Mouse (Mus musculus) brain, adult 2 months (tissue): ENCODE data around the gene Olfr462.
A peak's percentile ranks its signal among the peaks of the same experiment; 100 is the strongest.

Source experiments
- DNase-seq: peaks from one replicate; pipeline ENCODE4 v3.0.0; 2011; ENCODE audit warnings: low read depth, low spot score

Olfr462 gene

GRCm38 (mm10) chr11:87892168-87892567 lies at the start of gene Olfr462:
TSS of gene Olfr462 (minus strand) at chr11:87892268.
- DNase-seq = no peak

- DNase-seq = no peak
These were observed 43.4 kb upstream of the Olfr462 start for GRCm38 (mm10) chr11:87935467-87935866.

- DNase-seq = no peak
These were observed 41.7 kb upstream of the Olfr462 start for GRCm38 (mm10) chr11:87933731-87934130.

GRCm38 (mm10) chr11:87930348-87930747 lies 38.3 kb upstream of the Olfr462 start:
- DNase-seq = no peak

GRCm38 (mm10) chr11:87920966-87921365 lies 28.9 kb upstream of the Olfr462 start, which contains the start of gene Olfr464:
TSS of gene Olfr464 (minus strand) at chr11:87920967.
- DNase-seq = peak; percentile 16

- peak; percentile 73 for DNase-seq
These were observed 28.2 kb upstream of the Olfr462 start for GRCm38 (mm10) chr11:87920301-87920700.

GRCm38 (mm10) chr11:87916005-87916404 lies 23.9 kb upstream of the Olfr462 start:
- DNase-seq = no peak

GRCm38 (mm10) chr11:87904331-87904730 lies 12.3 kb upstream of the Olfr462 start:
- no peak for DNase-seq

- no peak for DNase-seq
These were observed 5.2 kb upstream of the Olfr462 start, which contains the start of gene Olfr463 for GRCm38 (mm10) chr11:87897287-87897686. TSS of gene Olfr463 (minus strand) at chr11:87897387.

GRCm38 (mm10) chr11:87884856-87885255 lies 7.2 kb downstream of the Olfr462 start:
- DNase-seq = no peak

- peak; percentile 24 for DNase-seq
These were observed 8.6 kb downstream of the Olfr462 start for GRCm38 (mm10) chr11:87883493-87883892.

- no peak for DNase-seq
These were observed 10.4 kb downstream of the Olfr462 start for GRCm38 (mm10) chr11:87881714-87882113.

- no peak for DNase-seq
These were observed 12.2 kb downstream of the Olfr462 start for GRCm38 (mm10) chr11:87879826-87880225.

GRCm38 (mm10) chr11:87875436-87875835 lies 16.6 kb downstream of the Olfr462 start, which contains the start of gene Epx:
TSS of gene Epx (minus strand) at chr11:87875536.
- DNase-seq = no peak

GRCm38 (mm10) chr11:87871766-87872165 lies 20.3 kb downstream of the Olfr462 start:
- DNase-seq = no peak

- DNase-seq = no peak
These were observed 22.0 kb downstream of the Olfr462 start for GRCm38 (mm10) chr11:87870096-87870495.

- DNase-seq = peak; percentile 18
These were observed 25.2 kb downstream of the Olfr462 start for GRCm38 (mm10) chr11:87866891-87867290.

GRCm38 (mm10) chr11:87862805-87863204 lies 29.3 kb downstream of the Olfr462 start:
- DNase-seq = no peak

- peak; percentile 23 for DNase-seq
These were observed 31.6 kb downstream of the Olfr462 start for GRCm38 (mm10) chr11:87860426-87860825.

- no peak for DNase-seq
These were observed 32.8 kb downstream of the Olfr462 start for GRCm38 (mm10) chr11:87859273-87859672.

GRCm38 (mm10) chr11:87854550-87854949 lies 37.5 kb downstream of the Olfr462 start:
- DNase-seq = no peak

- peak; percentile 56 for DNase-seq
These were observed 38.5 kb downstream of the Olfr462 start for GRCm38 (mm10) chr11:87853597-87853954.

- DNase-seq = peak; percentile 97
These were observed 39.1 kb downstream of the Olfr462 start, which contains the start of gene Mks1 for GRCm38 (mm10) chr11:87852690-87853596. TSS of gene Mks1 (plus strand) at chr11:87853215.
